Comparison of ENCODE assay signal across 19 mouse cellular contexts in genomic region chr11:115227640-115228039, GRCm38 (mm10). TPM values are rescaled to one million over a fixed set of nuclear protein-coding genes. Genes with fewer than 3 reads are reported as not detected.
DNase-seq lines count a peak whose midpoint lies in the region; ATAC-seq and TF ChIP-seq lines count a peak whose summit lies in the region.
"Had no signal": no experiment of that assay in that cellular context is flagged by ENCODE, and none has a peak within 500 bp of the region (broad histone marks: within the 10 kb centered on the region; RNA-seq: fewer than 3 reads in every experiment).

No protein-coding gene starts in this region.

- no peak for DNase-seq in gastrocnemius, adult 2 months
- DNase-seq in gastrocnemius, adult 8-10 months (ENCODE audit: low spot score in 2 of 2), result no peak
- no peak for DNase-seq in liver, embryonic 11.5 days (ENCODE audit: low spot score)
- DNase-seq in liver, result no peak
- no peak for DNase-seq in embryonic facial prominence, embryonic 10.5 days (ENCODE audit: low spot score)
- DNase-seq in midbrain, embryonic 11.5 days (ENCODE audit: low spot score, missing footprints), result no peak
- DNase-seq in right cerebral cortex, adult 18-20 months, result no peak
- no peak for DNase-seq in cerebellum, adult 11-12 months
- DNase-seq: cerebellum, adult 11 months; gastrocnemius, postnatal 36 days; kidney, adult 18-20 months; kidney, postnatal 4 days; right cerebral cortex, postnatal 4 days had no signal

- peak; percentile 24; the same call in 1 of the 2 replicates for ATAC-seq in liver, embryonic 11.5 days (replicated peaks; ENCODE audit: low FRiP score)
- ATAC-seq in midbrain, embryonic 11.5 days (ENCODE audit: low FRiP score), result peak; percentile 30; the same call in 1 of the 2 replicates
- ATAC-seq: Patski had no signal

- H3K4me3 ChIP-seq in gastrocnemius, adult 2 months, result peak overlapping the region; percentile 36
- no peak overlapping the region for H3K4me3 ChIP-seq in liver, embryonic 11.5 days (ENCODE audit: low read depth, low read length)
- H3K4me3 ChIP-seq in embryonic facial prominence, embryonic 10.5 days, result 0 out of 2 replicates have a peak overlapping the region, but pooled peaks have one; percentile 5
- no peak overlapping the region for H3K4me3 ChIP-seq in midbrain, embryonic 11.5 days (ENCODE audit: low read depth, low read length)
- H3K4me3 ChIP-seq: embryonic facial prominence, embryonic 15.5 days; hindbrain, embryonic 15.5 days; liver, embryonic 15.5 days had no signal

- WGBS in liver, embryonic 11.5 days, result 44% methylated on average over 12 of the region's 12 CpGs
- 18% methylated on average over 12 of the region's 12 CpGs for WGBS in embryonic facial prominence, embryonic 10.5 days
- 12% methylated on average over 12 of the region's 12 CpGs for WGBS in midbrain, embryonic 11.5 days

- peak overlapping the region; percentile 82 for H3K27ac ChIP-seq in gastrocnemius, adult 2 months
- H3K27ac ChIP-seq in liver, embryonic 11.5 days (ENCODE audit: low read depth, low read length), result no peak overlapping the region; the same call in 1 of the 2 replicates
- H3K27ac ChIP-seq in embryonic facial prominence, embryonic 10.5 days (replicated peaks), result no peak overlapping the region; the same call in 1 of the 2 replicates
- H3K27ac ChIP-seq in midbrain, embryonic 11.5 days (ENCODE audit: low read depth, low read length), result no peak overlapping the region
- H3K27ac ChIP-seq: embryonic facial prominence, embryonic 15.5 days; liver, embryonic 15.5 days had no signal

- TF ChIP-seq CTCF in gastrocnemius, adult 2 months (IDR thresholded peaks at IDR 0.05), result no peak

- H3K4me1 ChIP-seq in liver, embryonic 11.5 days (replicated peaks; ENCODE audit: control insufficient read depth, insufficient read depth, low read length), result peaks cover 48% of the 10 kb centered on the region
- H3K4me1 ChIP-seq in embryonic facial prominence, embryonic 10.5 days, result peaks cover 95% of the 10 kb centered on the region
- H3K4me1 ChIP-seq in midbrain, embryonic 11.5 days (ENCODE audit: control insufficient read depth, insufficient read depth, low read length), result peaks cover 30% of the 10 kb centered on the region

- no peak overlapping the region for H3K9ac ChIP-seq in liver, embryonic 11.5 days (ENCODE audit: low read depth, low read length)
- H3K9ac ChIP-seq in midbrain, embryonic 11.5 days (ENCODE audit: low read length), result no peak overlapping the region
- H3K9ac ChIP-seq: embryonic facial prominence, embryonic 15.5 days; hindbrain, embryonic 15.5 days; liver, embryonic 15.5 days had no signal

- H3K27me3 ChIP-seq in liver, embryonic 11.5 days (replicated peaks; ENCODE audit: control insufficient read depth, insufficient read depth, low read length), result no peaks in the 10 kb centered on the region; the same call in 1 of the 2 replicates
- peaks cover 73% of the 10 kb centered on the region for H3K27me3 ChIP-seq in embryonic facial prominence, embryonic 10.5 days (replicated peaks; ENCODE audit: low read depth, poor library complexity, severe bottlenecking)
- no peaks in the 10 kb centered on the region for H3K27me3 ChIP-seq in midbrain, embryonic 11.5 days (ENCODE audit: control insufficient read depth, insufficient read depth, low read length)
- H3K27me3 ChIP-seq: liver, embryonic 15.5 days; Patski had no signal

- intact Hi-C loops in gastrocnemius, adult 2 months (cut with DNase I), result no loop called here

- no peak overlapping the region for H3K4me2 ChIP-seq in liver, embryonic 11.5 days
- no peak overlapping the region for H3K4me2 ChIP-seq in midbrain, embryonic 11.5 days
- H3K4me2 ChIP-seq: embryonic facial prominence, embryonic 15.5 days; hindbrain, embryonic 15.5 days; liver, embryonic 15.5 days had no signal

- H3K9me3 ChIP-seq in liver, embryonic 11.5 days (ENCODE audit: control insufficient read depth, low read length), result no peaks in the 10 kb centered on the region
- H3K9me3 ChIP-seq in embryonic facial prominence, embryonic 10.5 days, result no peaks in the 10 kb centered on the region
- H3K9me3 ChIP-seq in midbrain, embryonic 11.5 days (ENCODE audit: control insufficient read depth, low read length), result no peaks in the 10 kb centered on the region
- H3K9me3 ChIP-seq: embryonic facial prominence, embryonic 15.5 days; hindbrain, embryonic 15.5 days; liver, embryonic 15.5 days had no signal

- H3K36me3 ChIP-seq in liver, embryonic 11.5 days (ENCODE audit: control insufficient read depth, insufficient read depth, low read length), result no peaks in the 10 kb centered on the region
- H3K36me3 ChIP-seq in embryonic facial prominence, embryonic 10.5 days (replicated peaks), result peaks cover 4% of the 10 kb centered on the region; the same call in 1 of the 2 replicates
- no peaks in the 10 kb centered on the region for H3K36me3 ChIP-seq in midbrain, embryonic 11.5 days (ENCODE audit: control insufficient read depth, insufficient read depth, low read length)
- H3K36me3 ChIP-seq: embryonic facial prominence, embryonic 15.5 days; hindbrain, embryonic 15.5 days; liver, embryonic 15.5 days had no signal

RNA-seq across cellular contexts. Expression of gene Grin2c, which starts 39.4 kb away (rescaled TPM):
- total RNA-seq in gastrocnemius, adult 2 months (2021), result under 1 TPM in 1 of 2 experiments, not detected in 1; 0.06 TPM
- under 1 TPM; 0.05 to 0.16 (median 0.14) TPM for total RNA-seq in gastrocnemius, adult 8-10 months (2022)
- polyA plus RNA-seq in liver, embryonic 11.5 days (2014; fragmentation: Nextera tagmentation; extraction: Ambion mirVana), result 0.75 and 0.89 TPM in 2 replicates
- polyA plus RNA-seq in embryonic facial prominence, embryonic 10.5 days (2016; fragmentation: Nextera tagmentation; extraction: Ambion mirVana), result 0.06 and 0.07 TPM in 2 replicates
- polyA plus RNA-seq in midbrain, embryonic 11.5 days (2014; fragmentation: Nextera tagmentation; extraction: Ambion mirVana), result 0.04 and 0.18 TPM in 2 replicates
- total RNA-seq: common myeloid progenitor, adult 5-6 weeks; gastrocnemius, postnatal 36 days; monocyte, adult 5-6 weeks had no signal
- polyA plus RNA-seq: embryonic facial prominence, embryonic 15.5 days; Patski had no signal

RNA-seq across cellular contexts. Expression of gene Nat9, which starts 40.0 kb away (rescaled TPM):
- 10 to 100 TPM; 12.7 to 16.3 TPM for total RNA-seq in gastrocnemius, adult 2 months (2021)
- 10 to 100 TPM; 13.3 to 16.6 (median 15.8) TPM for total RNA-seq in gastrocnemius, adult 8-10 months (2022)
- 17.0 and 20.1 TPM in 2 replicates for polyA plus RNA-seq in liver, embryonic 11.5 days (2014; fragmentation: Nextera tagmentation; extraction: Ambion mirVana)
- 18.2 and 18.4 TPM in 2 replicates for polyA plus RNA-seq in embryonic facial prominence, embryonic 10.5 days (2016; fragmentation: Nextera tagmentation; extraction: Ambion mirVana)
- polyA plus RNA-seq in midbrain, embryonic 11.5 days (2014; fragmentation: Nextera tagmentation; extraction: Ambion mirVana), result 17.7 and 19.2 TPM in 2 replicates

RNA-seq across cellular contexts. Expression of gene Tmem104, which starts 40.4 kb away (rescaled TPM):
- total RNA-seq in gastrocnemius, adult 2 months (2021), result 1 to 10 TPM; 7.3 to 7.4 TPM
- total RNA-seq in gastrocnemius, adult 8-10 months (2022), result 1 to 10 TPM; 4.3 to 7.2 (median 6.3) TPM
- polyA plus RNA-seq in liver, embryonic 11.5 days (2014; fragmentation: Nextera tagmentation; extraction: Ambion mirVana), result 10.8 and 13.1 TPM in 2 replicates
- 10.1 and 10.3 TPM in 2 replicates for polyA plus RNA-seq in embryonic facial prominence, embryonic 10.5 days (2016; fragmentation: Nextera tagmentation; extraction: Ambion mirVana)
- 6.2 and 9.2 TPM in 2 replicates for polyA plus RNA-seq in midbrain, embryonic 11.5 days (2014; fragmentation: Nextera tagmentation; extraction: Ambion mirVana)

RNA-seq across cellular contexts. Expression of gene Fdxr, which starts 49.2 kb away (rescaled TPM):
- 1 to 10 TPM; 2.9 to 4.4 TPM for total RNA-seq in gastrocnemius, adult 2 months (2021)
- 1 to 10 TPM; 2.4 to 4.1 (median 2.7) TPM for total RNA-seq in gastrocnemius, adult 8-10 months (2022)
- polyA plus RNA-seq in liver, embryonic 11.5 days (2014; fragmentation: Nextera tagmentation; extraction: Ambion mirVana), result 25.0 and 25.7 TPM in 2 replicates
- polyA plus RNA-seq in embryonic facial prominence, embryonic 10.5 days (2016; fragmentation: Nextera tagmentation; extraction: Ambion mirVana), result 17.6 and 18.1 TPM in 2 replicates
- 11.2 and 12.7 TPM in 2 replicates for polyA plus RNA-seq in midbrain, embryonic 11.5 days (2014; fragmentation: Nextera tagmentation; extraction: Ambion mirVana)

Comparison
In these comparisons a context has a peak if more than half of its experiments do, and no peak if none do; other contexts are left out.
1. H3K4me3 ChIP-seq: peak in gastrocnemius, adult 2 months (single experiment) and embryonic facial prominence, embryonic 10.5 days (single experiment); none in liver, embryonic 11.5 days (single experiment) and midbrain, embryonic 11.5 days (single experiment).